Mouse (Mus musculus) ES-Bruce4 (cell line): ENCODE data around the gene Fam107b.

Experiments used
- CTCF ChIP-seq: IDR thresholded peaks from one replicate; pipeline ENCODE4 v1.8.1; 2011; ENCODE audit warnings: low read depth, low read length
- EP300 ChIP-seq: IDR thresholded peaks from 2 replicates; pipeline ENCODE4 v1.6.1; 2011; ENCODE audit warnings: low read depth, low read length; ENCODE audit not compliant: insufficient read depth
- POLR2A ChIP-seq: IDR thresholded peaks from one replicate; pipeline ENCODE4 v1.8.1; 2011; ENCODE audit warnings: low read length; ENCODE audit not compliant: insufficient read depth

- TF ChIP-seq CTCF (no peak), POLR2A (no peak), EP300 (no peak)
Measured at GRCm38 (mm10) chr2:3657376-3657775, 87.1 kb downstream of the Fam107b start.
